Mouse (Mus musculus) layer of hippocampus, adult 2 months (tissue): Measurements from ENCODE around the gene Them5. TPM values are rescaled to one million over a fixed set of nuclear protein-coding genes. Genes with fewer than 3 reads are reported as not detected.

ENCODE experiments used
- DNase-seq, 2 experiments: peaks; one replicate each; pipeline ENCODE4 v3.0.0; 2022; ENCODE audit warnings: low spot score in 2 of 2
- H3K27ac ChIP-seq: fragments of 200-600 bp; 2 replicates; pipeline ENCODE4 v1.8.1; 2022
- H3K4me3 ChIP-seq: fragments of 200-600 bp; 2 replicates; pipeline ENCODE4 v1.8.1; 2022; ENCODE audit warnings: mild to moderate bottlenecking
- CTCF ChIP-seq: fragments of 200-600 bp; conservative IDR thresholded peaks from 2 replicates; pipeline ENCODE4 v1.8.1; 2022; ENCODE audit warnings: antibody characterized with exemption, mild to moderate bottlenecking, moderate library complexity
- total RNA-seq, 2 experiments: library from RNA; stranded (reverse); gene quantifications; 2 replicates each; pipeline ENCODE4 v1.2.3; 2021

Gene Them5
- total RNA-seq, 2 experiments from 2014 or later: not detected

- no peak for TF ChIP-seq CTCF
Observed at GRCm38 (mm10) chr3:94374636-94375035, 32.7 kb downstream of the Them5 start.

GRCm38 (mm10) chr3:94375146-94375545 lies 33.2 kb downstream of the Them5 start:
- no peak for DNase-seq
- no peak overlapping the region for H3K4me3 ChIP-seq
- H3K27ac ChIP-seq: no peak overlapping the region
- no peak for TF ChIP-seq CTCF

More at GRCm38 (mm10) chr3:94374636-94375035, 32.7 kb downstream of the Them5 start:
- no peak for DNase-seq
- no peak overlapping the region for H3K27ac ChIP-seq
- H3K4me3 ChIP-seq: no peak overlapping the region

GRCm38 (mm10) chr3:94375861-94376260 lies 34.0 kb downstream of the Them5 start:
- TF ChIP-seq CTCF: no peak
- Histone ChIP-seq H3K4me3 (no peak overlapping the region), H3K27ac (no peak overlapping the region)
- DNase-seq: no peak

GRCm38 (mm10) chr3:94377028-94377923 lies 35.4 kb downstream of the Them5 start:
- Histone ChIP-seq H3K27ac (no peak overlapping the region), H3K4me3 (no peak overlapping the region)
- DNase-seq: no peak
- TF ChIP-seq CTCF: no peak

DNA sequence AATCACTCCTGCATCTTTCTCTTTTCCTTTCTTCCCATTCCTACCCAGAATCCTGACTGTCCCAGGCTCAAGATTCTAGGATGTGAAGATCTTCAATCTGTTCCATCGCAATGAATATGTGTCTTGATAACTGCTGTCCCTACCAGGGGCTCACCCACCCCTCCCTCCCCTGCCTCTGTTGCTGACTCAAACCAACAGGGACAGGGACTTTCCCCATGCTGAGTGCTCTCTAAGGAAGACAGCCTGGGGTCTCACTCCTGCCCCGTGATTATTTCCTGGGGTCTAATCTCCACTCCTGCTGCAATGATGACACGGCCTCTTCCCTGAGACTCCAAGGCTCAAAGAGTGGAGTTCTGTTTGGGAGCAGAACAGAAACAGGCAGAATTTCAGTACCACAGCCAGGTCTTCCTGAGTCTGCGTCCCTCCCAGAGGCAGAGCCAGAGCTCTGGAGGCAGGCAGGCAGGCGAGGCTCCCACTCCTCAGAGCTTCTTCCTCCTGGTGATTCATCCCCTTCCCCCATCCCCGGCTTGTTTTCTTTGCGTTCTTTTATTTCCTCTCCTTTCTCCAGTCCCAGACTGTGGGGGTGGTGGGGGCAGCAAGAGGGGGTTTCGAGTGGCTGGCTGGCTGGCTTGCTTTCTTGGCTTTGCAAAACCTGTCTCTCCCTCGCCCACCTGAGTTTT lies 38.1 kb downstream of the Them5 start:
- H3K4me3 ChIP-seq: no peak overlapping the region
- no peak for DNase-seq
- no peak overlapping the region for H3K27ac ChIP-seq
- no peak for TF ChIP-seq CTCF

- Histone ChIP-seq H3K4me3 (no peak overlapping the region), H3K27ac (no peak overlapping the region)
- no peak for TF ChIP-seq CTCF
- DNase-seq: no peak
Observed at GRCm38 (mm10) chr3:94382308-94382707, 40.4 kb downstream of the Them5 start.

- no peak for DNase-seq
- Histone ChIP-seq H3K27ac (no peak overlapping the region), H3K4me3 (no peak overlapping the region)
- no peak for TF ChIP-seq CTCF
Observed at GRCm38 (mm10) chr3:94383476-94383875, 41.6 kb downstream of the Them5 start.

GRCm38 (mm10) chr3:94386671-94387070 lies 44.8 kb downstream of the Them5 start:
- Histone ChIP-seq H3K4me3 (no peak overlapping the region), H3K27ac (no peak overlapping the region)
- TF ChIP-seq CTCF: no peak
- DNase-seq: no peak

- TF ChIP-seq CTCF: no peak
- H3K27ac ChIP-seq: no peak overlapping the region
- no peak for DNase-seq
- no peak overlapping the region for H3K4me3 ChIP-seq
Observed at GRCm38 (mm10) chr3:94387391-94387790, 45.5 kb downstream of the Them5 start.

DNA sequence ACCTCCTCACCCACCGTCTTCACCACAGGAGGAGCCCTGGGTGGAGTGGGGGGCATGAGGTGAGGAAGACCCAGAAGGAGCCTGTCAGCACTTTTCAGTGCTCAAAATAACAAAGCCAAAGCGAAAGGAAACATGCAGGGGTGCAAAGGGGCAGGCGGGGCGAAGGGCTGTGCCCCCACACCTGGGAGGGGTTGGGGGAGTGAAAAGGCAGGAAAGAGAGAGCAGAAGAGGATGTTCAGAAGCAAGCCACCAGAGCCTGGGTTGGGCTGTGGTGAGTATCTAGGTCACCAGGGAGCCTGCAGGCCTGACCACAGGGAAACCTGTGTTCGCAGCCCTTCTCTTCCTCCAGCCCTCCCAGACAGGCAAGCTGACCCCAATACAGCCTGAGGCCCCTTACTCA lies 46.1 kb downstream of the Them5 start:
- no peak for DNase-seq
- no peak overlapping the region for H3K27ac ChIP-seq
- TF ChIP-seq CTCF: no peak
- H3K4me3 ChIP-seq: no peak overlapping the region

GRCm38 (mm10) chr3:94389420-94389819 lies 47.5 kb downstream of the Them5 start:
- Histone ChIP-seq H3K4me3 (no peak overlapping the region), H3K27ac (no peak overlapping the region)
- DNase-seq: no peak
- TF ChIP-seq CTCF: no peak

GRCm38 (mm10) chr3:94391001-94391400 lies 49.1 kb downstream of the Them5 start:
- no peak for DNase-seq
- TF ChIP-seq CTCF: no peak
- Histone ChIP-seq H3K27ac (no peak overlapping the region), H3K4me3 (no peak overlapping the region)

DNA sequence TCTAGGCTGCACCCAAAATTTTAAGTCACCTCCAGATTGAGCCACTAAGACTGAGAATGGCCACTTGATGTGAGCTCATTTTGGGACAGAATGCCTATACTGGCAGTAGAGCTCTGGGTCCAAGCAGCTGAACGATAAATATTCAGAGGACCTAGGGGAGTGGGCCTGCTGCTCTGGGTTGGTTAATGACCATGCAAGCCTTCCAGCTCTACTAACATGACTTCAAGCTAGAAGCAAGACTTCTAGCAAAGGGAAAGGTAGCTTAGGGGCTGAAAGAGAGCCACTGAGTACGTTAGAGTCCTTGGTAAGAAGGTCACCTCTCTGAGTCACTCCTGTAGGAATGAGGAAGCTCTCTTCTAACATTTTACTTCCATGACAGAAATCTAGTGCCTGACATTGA lies 50.2 kb downstream of the Them5 start:
- Histone ChIP-seq H3K4me3 (no peak overlapping the region), H3K27ac (no peak overlapping the region)
- no peak for TF ChIP-seq CTCF
- no peak for DNase-seq
